Mouse (Mus musculus) kidney, adult 2 months (tissue): Measurements from ENCODE around the gene Cabp4. TPM values are rescaled to one million over a fixed set of nuclear protein-coding genes. Genes with fewer than 3 reads are reported as not detected.

ENCODE experiments used
- DNase-seq: peaks from one replicate; pipeline ENCODE4 v3.0.0; 2021
- H3K27ac ChIP-seq: fragments of 200-500 bp; 2 replicates; pipeline ENCODE4 v1.5.1; 2012; ENCODE audit warnings: low read depth, low read length, control low read depth, inconsistent platforms; ENCODE audit not compliant: insufficient read depth
- H3K27me3 ChIP-seq: fragments of 200-500 bp; replicated peaks from 2 replicates; pipeline ENCODE4 v1.6.1; 2012; ENCODE audit warnings: mild to moderate bottlenecking, moderate library complexity, low read length, inconsistent platforms; ENCODE audit not compliant: control insufficient read depth, insufficient read depth
- H3K36me3 ChIP-seq: fragments of 200-500 bp; 2 replicates; pipeline ENCODE4 v1.6.1; 2012; ENCODE audit warnings: mild to moderate bottlenecking, moderate library complexity, low read length, inconsistent platforms; ENCODE audit not compliant: control insufficient read depth, insufficient read depth
- H3K4me1 ChIP-seq: fragments of 200-500 bp; 2 replicates; pipeline ENCODE4 v1.6.1; 2011; ENCODE audit warnings: low read length; ENCODE audit not compliant: control insufficient read depth, insufficient read depth
- H3K4me3 ChIP-seq: fragments of 200-500 bp; 2 replicates; pipeline ENCODE4 v1.5.1; 2011; ENCODE audit warnings: mild to moderate bottlenecking, low read depth, low read length, control low read depth; ENCODE audit not compliant: insufficient read depth
- CTCF ChIP-seq: fragments of 200-500 bp; conservative IDR thresholded peaks from 2 replicates; pipeline ENCODE4 v1.5.1; 2011; ENCODE audit warnings: low read depth, mild to moderate bottlenecking, control low read depth, low read length, moderate library complexity, mixed read lengths; ENCODE audit not compliant: insufficient read depth, insufficient read length
- POLR2A ChIP-seq: fragments of 200-500 bp; IDR thresholded peaks from one replicate; pipeline ENCODE4 v1.6.1; 2011; ENCODE audit warnings: low read depth, low read length, control low read depth
- WGBS: fragments of 180-500 bp; shearing (Covaris S2); methylation state at CpG from one replicate; pipeline ENCODE4 v1.1.7; 2018; 5-methylcytosine and 5-hydroxymethylcytosine counted together
- polyA plus RNA-seq: library from polyadenylated mRNA; depleted of rRNA; stranded (reverse); fragments of >200 nt; gene quantifications from 2 replicates; pipeline ENCODE4 v1.2.3, GENCODE M21; 2012; rRNA removed

Cabp4 gene
- polyA plus RNA-seq: 0.12 and 0.20 TPM in 2 replicates

DNA sequence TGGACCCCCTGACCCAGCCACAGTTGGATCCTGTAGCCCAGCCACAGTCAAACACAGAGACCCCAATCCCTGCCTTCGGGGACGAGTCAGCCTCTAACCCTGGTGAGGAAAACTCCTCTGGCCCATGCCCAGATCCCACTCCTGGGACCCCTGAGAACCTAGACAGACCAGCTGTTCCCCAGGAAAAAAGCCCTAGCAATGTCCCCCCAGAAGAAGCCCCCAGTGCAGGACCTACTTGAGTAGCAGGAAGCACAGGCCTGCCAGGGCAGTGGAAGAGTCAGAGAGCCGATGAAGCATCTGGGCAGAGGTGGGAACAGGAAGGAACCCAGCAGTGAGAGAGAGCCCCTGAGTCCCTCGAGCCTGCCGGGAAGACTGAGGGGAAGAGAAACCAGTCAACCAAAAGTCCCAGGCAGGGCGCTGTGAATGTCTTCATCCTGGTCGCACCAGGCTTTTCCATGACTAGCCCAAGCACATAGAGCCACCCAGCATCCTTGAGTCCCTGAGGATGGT lies at the start of gene Cabp4:
TSS of gene Cabp4 (minus strand) at position 275 of the 510 bp plus-strand sequence.
- TF ChIP-seq CTCF: no peak
- TF ChIP-seq POLR2A: no peak
- no peak for DNase-seq
- no peak within 1 kb of the TSS for H3K4me3 ChIP-seq
- H3K36me3 ChIP-seq: no peaks in the 10 kb centered on the region
- no peak within 1 kb of the TSS for H3K27ac ChIP-seq
- 76% methylated on average over 7 of the region's 7 CpGs for WGBS
- peaks cover 5% of the 10 kb centered on the region; the same call in 1 of the 2 replicates for H3K4me1 ChIP-seq
- H3K27me3 ChIP-seq: no peaks in the 10 kb centered on the region

DNA sequence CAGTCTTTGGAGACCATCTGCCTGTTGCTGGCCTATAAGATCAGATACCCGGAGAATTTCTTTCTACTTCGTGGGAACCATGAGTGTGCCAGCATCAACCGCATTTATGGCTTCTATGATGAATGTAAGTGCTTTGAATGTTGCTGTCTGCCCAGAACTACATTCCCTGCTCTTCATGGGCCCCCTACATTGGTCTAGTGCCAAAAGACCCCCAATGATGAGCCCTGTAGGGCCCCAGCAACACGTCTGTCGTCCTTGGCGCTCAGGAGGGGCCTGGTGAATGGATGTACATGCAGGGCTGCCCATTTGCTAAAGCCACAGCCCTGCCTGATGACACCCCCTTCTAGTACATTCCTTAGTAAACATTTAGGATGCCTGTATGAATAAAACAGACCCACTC lies 49.3 kb upstream of the Cabp4 start:
- WGBS: 46% methylated on average over 6 of the region's 6 CpGs
- H3K27me3 ChIP-seq: no peaks in the 10 kb centered on the region
- peaks cover 11% of the 10 kb centered on the region; the same call in 1 of the 2 replicates for H3K4me1 ChIP-seq
- H3K36me3 ChIP-seq: peaks cover 2% of the 10 kb centered on the region; the same call in 1 of the 2 replicates
- no peak for DNase-seq
- no peak overlapping the region for H3K27ac ChIP-seq
- TF ChIP-seq POLR2A (no peak), CTCF (no peak)
- peak overlapping the region; percentile 99 for H3K4me3 ChIP-seq

DNA sequence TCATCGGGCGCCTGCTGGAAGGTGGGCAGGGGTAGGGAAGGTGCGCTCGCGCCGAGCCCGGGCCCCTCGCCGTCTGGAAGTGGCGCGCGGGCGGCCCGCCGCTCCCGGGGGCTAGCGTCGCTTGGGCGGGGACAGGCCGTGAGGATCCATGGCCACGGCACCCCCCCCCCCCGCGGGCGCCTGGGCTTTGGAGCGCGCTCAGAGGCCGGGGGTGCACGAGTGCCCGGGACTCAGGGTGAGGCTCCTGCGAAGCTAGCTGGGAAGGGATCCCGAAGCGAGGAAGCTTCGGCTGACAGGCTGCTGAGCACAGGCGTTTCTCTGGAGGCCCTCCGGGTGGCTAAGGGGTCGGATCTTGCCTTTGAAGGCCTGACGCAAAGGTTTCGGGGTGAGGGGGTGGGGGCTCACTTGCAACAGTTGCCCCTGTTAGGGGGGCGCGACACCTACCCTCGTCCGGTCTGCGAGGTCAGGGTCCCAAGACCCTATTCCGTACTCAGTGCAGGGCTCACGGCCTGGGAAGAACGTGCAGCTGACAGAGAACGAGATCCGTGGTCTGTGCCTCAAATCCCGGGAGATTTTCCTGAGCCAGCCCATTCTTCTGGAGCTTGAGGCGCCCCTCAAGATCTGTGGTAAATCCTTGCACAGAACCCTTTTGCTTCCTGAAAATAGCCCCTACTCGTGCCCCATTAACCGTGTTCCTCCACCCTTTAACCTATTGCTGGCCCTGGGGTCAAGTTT lies 48.6 kb upstream of the Cabp4 start:
- no peak for TF ChIP-seq POLR2A
- TF ChIP-seq CTCF: no peak
- DNase-seq: no peak
- Histone ChIP-seq H3K27ac (peak overlapping the region; percentile 93), H3K27me3 (no peaks in the 10 kb centered on the region), H3K36me3 (peaks cover 2% of the 10 kb centered on the region; the same call in 1 of the 2 replicates), H3K4me3 (peak overlapping the region; percentile 99), H3K4me1 (peaks cover 11% of the 10 kb centered on the region; the same call in 1 of the 2 replicates)
- under 1% methylated on average over 38 of the region's 52 CpGs for WGBS

DNA sequence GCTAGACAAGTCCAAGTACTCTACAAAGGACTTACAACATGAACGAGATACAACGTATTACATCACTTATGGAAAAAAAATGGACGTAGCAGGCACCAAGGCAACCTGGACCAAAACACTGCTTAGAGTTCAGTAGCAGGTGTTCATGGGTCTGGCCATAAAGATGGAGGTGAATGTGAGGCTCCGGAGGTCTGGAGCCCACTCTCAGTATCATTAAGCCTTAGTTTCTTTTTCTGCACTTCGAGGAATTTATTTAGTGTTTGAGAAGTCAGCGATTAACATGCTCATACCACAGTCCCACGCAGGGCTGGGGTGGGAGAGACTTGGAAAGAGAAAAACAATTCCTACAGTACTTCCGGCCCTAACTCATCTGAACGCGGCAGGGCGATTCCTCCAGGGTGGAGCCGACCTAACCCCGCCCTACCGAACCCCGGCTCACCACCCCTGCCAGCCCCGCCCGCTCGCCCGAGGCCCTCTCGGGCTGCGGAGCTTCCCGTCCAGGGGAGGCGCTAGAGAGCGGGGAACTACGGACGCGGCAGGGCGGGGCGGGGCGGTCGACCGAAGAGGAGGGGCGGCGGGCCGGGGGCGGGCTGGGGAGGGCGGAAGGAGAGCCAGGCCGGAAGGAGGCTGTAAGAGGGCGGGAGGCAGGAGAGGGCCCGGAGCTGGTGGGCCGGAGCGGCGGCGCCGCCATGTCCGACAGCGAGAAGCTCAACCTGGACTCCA lies 47.9 kb upstream of the Cabp4 start, which contains the start of gene Ppp1ca:
TSS of gene Ppp1ca (plus strand) at position 538 of the 723 bp plus-strand sequence.
- H3K4me1 ChIP-seq: peaks cover 11% of the 10 kb centered on the region; the same call in 1 of the 2 replicates
- TF ChIP-seq POLR2A: peak; percentile 65
- peak; percentile 60 for TF ChIP-seq CTCF
- peak within 1 kb of the TSS; percentile 99 for H3K4me3 ChIP-seq
- peaks cover 2% of the 10 kb centered on the region; the same call in 1 of the 2 replicates for H3K36me3 ChIP-seq
- 3% methylated on average over 44 of the region's 47 CpGs for WGBS
- peak within 1 kb of the TSS; percentile 93 for H3K27ac ChIP-seq
- peak; percentile 97 for DNase-seq
- H3K27me3 ChIP-seq: no peaks in the 10 kb centered on the region

DNA sequence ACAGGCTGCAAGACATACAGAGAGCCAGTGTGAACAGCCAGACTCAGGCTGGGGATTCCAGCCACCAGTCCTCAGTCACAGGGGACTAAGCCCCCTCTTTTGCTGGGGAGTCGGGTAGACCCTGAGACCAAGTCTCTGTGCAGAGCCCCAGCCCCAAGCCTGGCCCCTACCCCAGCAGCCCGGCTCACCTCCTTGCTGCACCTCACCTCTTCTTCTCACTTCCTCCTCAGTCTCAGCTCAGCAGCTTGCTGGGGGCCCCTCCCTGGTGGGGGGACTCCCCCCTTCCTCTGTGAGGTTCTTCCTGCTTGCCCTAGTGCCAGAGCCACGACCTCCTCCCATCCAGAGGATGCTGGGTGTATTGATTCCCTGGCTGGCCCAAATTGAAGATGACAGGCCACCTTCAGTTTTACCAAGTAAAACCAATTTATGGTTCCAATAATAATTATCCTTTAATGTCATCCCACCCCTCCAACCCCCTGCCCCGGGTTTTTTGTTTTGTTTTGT lies 47.0 kb upstream of the Cabp4 start, which contains the start of gene Tbc1d10c:
TSS of gene Tbc1d10c (minus strand) at position 454 of the 504 bp plus-strand sequence.
- Histone ChIP-seq H3K27me3 (no peaks in the 10 kb centered on the region), H3K36me3 (peaks cover 2% of the 10 kb centered on the region; the same call in 1 of the 2 replicates), H3K4me1 (peaks cover 11% of the 10 kb centered on the region; the same call in 1 of the 2 replicates), H3K4me3 (peak within 1 kb of the TSS; percentile 99), H3K27ac (peak within 1 kb of the TSS; percentile 93)
- TF ChIP-seq CTCF (no peak), POLR2A (no peak)
- WGBS: 41% methylated on average over 4 of the region's 4 CpGs
- DNase-seq: no peak

DNA sequence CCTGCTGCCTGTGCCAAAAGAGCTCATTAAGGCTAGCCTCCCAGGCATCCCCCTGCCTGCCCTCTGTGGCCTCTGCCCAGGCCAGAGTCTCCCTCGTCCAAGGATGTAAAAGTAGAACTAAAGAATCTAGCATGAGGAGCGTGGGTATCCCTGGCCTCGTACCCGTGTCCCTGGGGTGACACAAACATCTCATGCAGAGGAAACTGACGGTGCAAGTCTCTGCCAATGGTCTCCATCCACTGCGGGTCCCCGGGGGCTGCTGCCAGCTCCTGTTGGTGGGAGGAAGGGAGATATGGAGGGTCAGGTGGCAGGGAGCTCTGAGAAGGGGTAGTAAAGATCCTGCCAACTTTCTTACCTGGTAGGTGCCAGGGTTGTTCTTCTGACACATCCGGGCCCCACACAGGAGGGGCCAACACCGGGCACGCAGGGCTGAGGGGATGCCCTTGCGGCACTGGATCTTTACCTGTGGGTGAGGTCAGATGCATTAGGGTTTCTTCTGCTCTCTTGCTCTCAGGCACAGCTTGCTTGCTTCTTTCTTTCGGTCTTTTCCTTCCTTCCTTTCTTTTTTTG lies 45.3 kb upstream of the Cabp4 start:
- WGBS: 86% methylated on average over 12 of the region's 12 CpGs
- TF ChIP-seq CTCF: no peak
- no peak for TF ChIP-seq POLR2A
- no peaks in the 10 kb centered on the region for H3K36me3 ChIP-seq
- H3K27me3 ChIP-seq: no peaks in the 10 kb centered on the region
- H3K4me1 ChIP-seq: peaks cover 11% of the 10 kb centered on the region; the same call in 1 of the 2 replicates
- H3K4me3 ChIP-seq: no peak overlapping the region
- no peak overlapping the region for H3K27ac ChIP-seq
- no peak for DNase-seq
